Mouse (Mus musculus) testis, postnatal 10 days (tissue): Measurements from ENCODE around the gene Fam219b.

Experiments
- DNase-seq: peaks from one replicate; pipeline ENCODE4 v3.0.0; 2021; ENCODE audit warnings: low spot score

The Fam219b gene

DNA sequence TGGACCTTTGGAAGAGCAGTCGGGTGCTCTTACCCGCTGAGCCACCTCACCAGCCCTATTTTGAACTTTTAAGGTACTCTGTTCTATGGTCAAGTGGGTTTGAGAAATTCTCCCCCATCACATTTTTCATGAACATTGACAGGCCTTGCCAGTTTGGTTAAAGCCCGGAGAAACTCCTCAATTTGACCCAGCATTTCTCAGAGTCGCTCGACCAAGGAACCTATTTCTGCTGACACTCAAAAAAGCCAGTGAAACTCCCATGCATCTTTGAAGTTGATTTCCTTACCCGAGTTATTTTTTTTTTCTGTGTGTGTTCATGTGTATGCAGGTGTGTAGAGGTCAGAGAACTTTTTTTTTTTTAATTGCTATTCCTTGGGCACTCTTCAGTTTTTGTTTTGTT, 27.3 kb downstream of the Fam219b start:
- no peak for DNase-seq

- DNase-seq = peak; percentile 69
These were observed 28.5 kb downstream of the Fam219b start for GRCm38 (mm10) chr9:57565741-57566221.

- no peak for DNase-seq
These were observed 29.5 kb downstream of the Fam219b start for GRCm38 (mm10) chr9:57566846-57567245.

GRCm38 (mm10) chr9:57568500-57568899, 31.2 kb downstream of the Fam219b start:
- no peak for DNase-seq

GRCm38 (mm10) chr9:57574397-57574796, 37.1 kb downstream of the Fam219b start:
- no peak for DNase-seq

DNA sequence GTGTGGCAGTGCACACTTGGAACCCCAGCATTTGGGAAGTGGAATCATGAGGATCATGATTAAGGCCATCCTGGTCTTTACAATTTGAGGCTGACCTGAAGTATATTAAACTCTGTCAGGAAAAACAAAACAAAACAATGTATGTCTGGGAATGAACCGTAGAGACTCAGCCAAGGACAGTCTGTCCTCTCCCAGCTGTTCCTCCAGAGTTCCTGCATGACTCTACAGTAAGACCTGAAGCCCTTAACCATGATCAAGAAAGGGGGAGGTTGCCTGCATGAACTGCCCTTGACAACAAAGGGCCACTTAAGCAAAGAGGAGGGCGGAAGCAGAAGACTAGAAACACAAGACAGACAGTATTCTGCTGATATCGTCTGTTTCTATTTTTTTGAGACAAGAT, 38.2 kb downstream of the Fam219b start:
- DNase-seq = no peak

- no peak for DNase-seq
These were observed 40.0 kb downstream of the Fam219b start for GRCm38 (mm10) chr9:57577144-57577849.

DNA sequence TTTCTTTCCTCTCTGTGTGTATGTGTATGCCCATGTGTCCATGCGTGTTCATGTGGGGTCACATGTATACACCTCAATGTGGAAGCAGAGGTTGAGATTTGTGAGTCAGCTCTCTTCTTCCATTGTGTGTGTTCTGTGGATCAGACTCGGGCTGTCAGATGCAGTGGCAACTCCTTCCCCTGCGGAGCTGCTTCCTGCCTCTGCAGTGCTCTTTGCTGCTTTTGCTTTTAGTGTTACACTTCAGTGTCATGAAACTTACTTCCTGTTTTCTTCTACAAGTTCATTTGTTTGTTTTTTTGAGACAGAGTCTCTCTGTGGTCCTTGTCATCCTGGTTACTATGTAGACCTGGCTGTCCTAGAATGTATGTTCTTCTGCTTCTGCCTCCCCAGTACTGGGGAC, 47.7 kb downstream of the Fam219b start:
- no peak for DNase-seq

DNA sequence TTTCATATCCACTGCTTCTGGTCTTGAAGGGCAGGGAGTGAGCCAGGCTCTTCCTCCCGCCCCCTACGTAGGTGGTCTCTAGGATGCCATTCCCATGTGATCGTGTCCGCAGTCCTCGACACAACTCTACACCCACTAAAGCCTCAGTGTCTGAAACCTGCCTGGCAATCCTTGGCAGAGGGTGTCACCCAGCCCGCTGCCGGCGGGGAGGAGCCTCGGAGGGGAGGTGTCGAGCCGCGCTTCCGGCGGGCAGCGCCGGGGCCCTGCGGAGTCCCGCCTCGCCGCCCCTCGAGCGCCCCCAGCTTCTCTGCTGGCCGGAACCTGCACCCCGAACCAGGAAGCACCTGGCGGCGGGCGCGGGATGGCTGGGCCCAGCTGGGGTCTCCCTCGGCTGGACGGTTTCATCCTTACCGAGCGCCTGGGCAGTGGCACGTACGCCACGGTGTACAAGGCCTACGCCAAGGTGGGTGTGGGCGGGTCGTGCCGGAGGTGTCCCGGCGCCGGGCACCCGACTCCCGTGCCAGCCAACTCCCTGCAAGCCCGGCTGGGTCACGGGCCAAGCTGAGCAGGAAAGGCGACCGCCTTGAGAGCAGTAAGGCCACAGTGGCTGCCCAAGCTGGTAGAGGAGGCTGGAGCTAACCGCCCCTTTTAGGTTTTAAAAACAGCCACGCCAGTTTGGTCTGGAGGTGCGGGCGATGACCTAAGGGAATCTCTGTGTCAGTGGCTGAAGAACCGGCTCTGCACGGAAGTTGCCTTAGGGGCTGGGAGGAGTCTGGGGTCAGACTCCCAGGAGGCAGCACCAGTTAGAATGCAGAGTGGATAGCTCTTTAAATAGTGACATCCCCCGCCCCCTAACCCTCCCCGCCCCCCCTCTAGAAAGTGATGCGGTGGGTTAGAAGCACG, 52.1 kb downstream of the Fam219b start, which contains the start of gene Ulk3:
Ulk3 (plus strand) TSS at position 229 of the 903 bp plus-strand sequence.
- peak; percentile 85 for DNase-seq

- DNase-seq = no peak
These were observed 53.4 kb downstream of the Fam219b start for GRCm38 (mm10) chr9:57590726-57591125.
